Mouse (Mus musculus): ENCODE data around the gene Sept11.

The Sept11 gene

GRCm38 (mm10) chr5:93095301-93095700 is 2.1 kb downstream of the Sept11 start:
- DNase-seq (ENCODE audit: low spot score) = no peak

GRCm38 (mm10) chr5:93097204-93097906 is 4.1 kb downstream of the Sept11 start:
- DNase-seq (ENCODE audit: low spot score) = no peak

- no peak for DNase-seq (ENCODE audit: low spot score)
Observed at GRCm38 (mm10) chr5:93098219-93098618, 5.0 kb downstream of the Sept11 start.

- no peak for DNase-seq (ENCODE audit: low spot score)
Observed at GRCm38 (mm10) chr5:93098811-93099210, 5.6 kb downstream of the Sept11 start.

GRCm38 (mm10) chr5:93100906-93101305 is 7.7 kb downstream of the Sept11 start:
- DNase-seq (ENCODE audit: low spot score) = no peak

GRCm38 (mm10) chr5:93101371-93101791 is 8.1 kb downstream of the Sept11 start:
- no peak for DNase-seq (ENCODE audit: low spot score)

- no peak for DNase-seq (ENCODE audit: low spot score)
Observed at GRCm38 (mm10) chr5:93103603-93104002, 10.4 kb downstream of the Sept11 start.

GRCm38 (mm10) chr5:93104987-93105823 is 12.0 kb downstream of the Sept11 start:
- peak; percentile 61 for DNase-seq (ENCODE audit: low spot score)

- no peak for DNase-seq (ENCODE audit: low spot score)
Observed at GRCm38 (mm10) chr5:93106048-93106447, 12.8 kb downstream of the Sept11 start.

- DNase-seq (ENCODE audit: low spot score) = no peak
Observed at GRCm38 (mm10) chr5:93108703-93109102, 15.5 kb downstream of the Sept11 start.

- DNase-seq (ENCODE audit: low spot score) = no peak
Observed at GRCm38 (mm10) chr5:93109555-93109954, 16.3 kb downstream of the Sept11 start.

- no peak for DNase-seq (ENCODE audit: low spot score)
Observed at GRCm38 (mm10) chr5:93112290-93112689, 19.1 kb downstream of the Sept11 start.

GRCm38 (mm10) chr5:93113517-93113916 is 20.3 kb downstream of the Sept11 start:
- DNase-seq (ENCODE audit: low spot score) = no peak

GRCm38 (mm10) chr5:93114515-93114914 is 21.3 kb downstream of the Sept11 start:
- no peak for DNase-seq (ENCODE audit: low spot score)

GRCm38 (mm10) chr5:93115059-93115458 is 21.8 kb downstream of the Sept11 start:
- no peak for DNase-seq (ENCODE audit: low spot score)

GRCm38 (mm10) chr5:93115854-93116253 is 22.6 kb downstream of the Sept11 start:
- no peak for DNase-seq (ENCODE audit: low spot score)

GRCm38 (mm10) chr5:93117648-93118047 is 24.4 kb downstream of the Sept11 start:
- DNase-seq (ENCODE audit: low spot score) = no peak

GRCm38 (mm10) chr5:93121660-93122059 is 28.4 kb downstream of the Sept11 start:
- DNase-seq (ENCODE audit: low spot score) = no peak

- peak; percentile 30 for DNase-seq (ENCODE audit: low spot score)
Observed at GRCm38 (mm10) chr5:93124031-93124826, 31.0 kb downstream of the Sept11 start.

GRCm38 (mm10) chr5:93125325-93125724 is 32.1 kb downstream of the Sept11 start:
- no peak for DNase-seq (ENCODE audit: low spot score)

GRCm38 (mm10) chr5:93126222-93126929 is 33.1 kb downstream of the Sept11 start:
- DNase-seq (ENCODE audit: low spot score) = no peak
